Mouse (Mus musculus): ENCODE data around the gene Efs.

Gene Efs

DNA sequence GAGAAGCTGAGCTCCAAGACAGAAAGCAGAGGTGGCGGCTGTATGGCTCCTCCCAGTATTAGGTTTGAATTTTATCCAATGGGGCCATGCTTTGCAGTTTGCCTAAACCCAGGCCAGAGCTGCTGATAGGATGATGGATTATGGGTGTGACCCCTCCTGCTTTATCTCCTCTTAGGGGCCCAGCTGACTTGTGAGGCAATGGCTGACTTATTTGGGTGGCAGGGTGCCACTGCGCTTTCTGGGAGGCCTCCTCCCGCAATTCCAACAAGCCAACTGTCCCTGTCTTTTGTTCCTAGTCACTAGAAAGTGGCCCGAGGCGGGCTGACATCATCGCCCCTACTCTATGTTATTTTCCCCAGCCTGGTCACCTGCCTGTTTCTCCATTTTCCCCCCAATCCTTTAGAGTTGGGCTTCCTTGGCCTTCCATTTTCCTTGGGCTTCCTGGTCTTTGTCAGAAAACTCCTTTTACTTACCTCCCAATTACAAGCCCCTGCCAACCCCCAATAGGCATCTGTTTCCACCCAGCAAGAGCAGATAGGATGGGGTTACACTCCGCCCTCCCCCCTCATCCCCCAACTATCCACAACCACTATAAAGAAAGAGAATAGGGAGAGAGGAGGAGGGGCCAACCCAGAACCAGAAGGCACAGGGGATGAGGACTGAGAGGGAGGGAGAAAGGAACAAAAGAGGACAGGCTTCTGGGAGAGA, 1.1 kb downstream of the Efs start:
- DNase-seq (ENCODE audit: low spot score in 2 of 2) = peak; percentile 70 to 79

DNA sequence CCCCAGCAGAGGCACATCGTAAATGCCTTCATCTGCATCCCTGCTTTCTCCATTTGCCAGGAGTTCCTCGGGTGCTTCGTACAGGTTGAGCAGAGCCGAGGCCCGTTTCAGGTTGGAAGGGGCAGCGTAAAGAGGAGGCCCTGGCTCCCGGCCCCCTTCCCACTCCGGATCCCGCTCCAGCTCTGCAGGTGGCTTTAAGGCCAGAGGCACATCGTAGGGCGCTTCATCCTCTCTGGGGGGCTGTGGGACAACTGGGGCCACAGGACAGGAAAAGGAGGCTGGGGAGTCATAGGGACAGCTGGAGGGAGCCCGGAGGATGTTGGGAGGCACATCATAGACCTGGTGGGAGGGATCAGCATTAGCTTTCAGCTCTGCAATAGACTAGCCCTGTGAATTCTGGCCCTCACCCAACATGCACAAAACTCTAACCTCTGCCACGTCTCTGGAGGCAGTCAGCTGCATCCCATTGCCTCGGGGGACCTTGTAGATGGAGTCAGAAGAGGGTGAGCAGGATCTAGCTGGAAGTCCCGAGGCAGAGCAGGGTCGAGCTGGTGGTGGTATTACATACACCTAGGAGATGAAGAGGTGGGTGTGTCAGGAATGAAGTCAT, 5.7 kb downstream of the Efs start:
- DNase-seq (ENCODE audit: low spot score in 2 of 2) = no peak

DNA sequence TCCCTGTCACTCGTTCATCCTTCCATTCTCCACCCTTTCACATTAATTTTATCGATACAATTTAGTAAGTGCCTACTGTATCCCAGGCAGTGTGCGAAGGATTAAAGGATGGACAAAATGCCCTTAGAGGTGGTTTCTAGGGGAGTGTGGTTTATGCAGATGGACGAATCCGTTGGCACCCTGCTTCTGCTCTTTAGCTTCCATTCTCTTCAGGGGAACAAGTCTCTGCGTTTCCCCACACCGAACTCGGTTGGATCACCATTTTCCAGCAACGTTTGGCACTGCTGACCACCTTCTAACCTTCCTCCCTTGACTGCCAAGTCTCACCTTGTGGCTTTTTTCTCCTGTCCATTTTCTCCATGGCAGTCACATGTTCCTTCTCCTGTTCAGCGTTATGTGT, 12.6 kb downstream of the Efs start:
- no peak for DNase-seq (ENCODE audit: low spot score in 2 of 2)

DNA sequence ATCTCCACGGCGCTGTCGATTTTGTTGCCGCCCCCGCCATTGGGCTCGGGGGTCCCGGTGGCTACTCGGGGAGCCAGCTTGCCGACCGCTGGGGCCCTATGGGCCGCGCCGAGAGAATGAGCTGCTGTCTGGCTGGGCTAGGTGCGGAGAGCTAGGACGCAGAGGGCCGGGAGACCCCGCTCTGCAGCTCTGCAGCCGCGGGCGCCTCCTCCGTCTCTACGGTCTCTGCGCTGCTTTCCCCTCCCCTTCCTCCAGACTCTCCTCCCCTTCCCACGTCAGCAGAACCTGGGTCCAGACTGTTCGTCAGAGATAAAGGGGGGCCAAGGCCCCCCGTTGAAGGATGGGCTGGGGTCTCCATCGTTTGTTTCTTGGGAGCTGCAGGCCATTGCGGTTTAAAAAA, 13.0 kb downstream of the Efs start, which contains the start of gene Slc22a17:
Gene Slc22a17, minus strand, starts transcription at position 247 of the 400 bp plus-strand sequence.
- DNase-seq (ENCODE audit: low spot score in 2 of 2) = peak in 1 of 2 experiments; percentile 68

DNA sequence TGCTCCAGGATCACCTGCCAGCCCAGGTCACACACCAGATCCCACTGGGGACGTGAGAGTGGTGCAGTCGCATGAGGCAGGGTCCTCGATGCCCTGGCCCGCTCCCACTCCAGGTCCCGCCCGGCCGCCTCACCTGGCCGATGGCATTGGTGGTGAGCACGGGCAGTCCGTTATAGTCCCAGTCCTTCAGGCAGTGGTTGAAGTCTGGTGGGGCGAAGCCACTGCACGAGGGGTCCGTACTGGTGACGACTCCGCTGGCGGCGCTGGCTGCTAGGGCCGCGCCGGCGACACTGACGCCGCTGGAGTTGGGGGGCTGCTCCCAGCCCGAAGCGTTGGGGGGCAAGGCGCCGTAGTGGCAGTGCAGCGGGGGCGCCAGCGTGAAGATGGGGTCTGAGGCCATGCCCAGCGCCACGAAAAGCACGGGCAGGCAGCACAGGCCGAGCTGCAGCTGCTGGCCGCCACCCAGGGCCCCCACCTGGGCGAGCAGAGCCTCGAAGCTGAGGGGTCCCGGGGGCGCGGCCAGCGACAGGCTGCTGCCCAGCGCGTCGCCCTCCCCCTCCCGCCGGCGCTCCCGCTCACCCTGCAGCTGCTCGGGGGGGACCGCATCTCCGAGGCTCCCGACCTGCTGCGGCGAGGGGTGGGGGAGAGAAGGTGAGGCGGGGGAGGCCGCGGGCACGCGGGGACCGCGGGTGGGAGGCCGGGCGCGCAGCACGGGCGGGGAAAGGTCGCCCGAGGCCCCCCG, 13.6 kb downstream of the Efs start:
- no peak for DNase-seq (ENCODE audit: low spot score in 2 of 2)

DNA sequence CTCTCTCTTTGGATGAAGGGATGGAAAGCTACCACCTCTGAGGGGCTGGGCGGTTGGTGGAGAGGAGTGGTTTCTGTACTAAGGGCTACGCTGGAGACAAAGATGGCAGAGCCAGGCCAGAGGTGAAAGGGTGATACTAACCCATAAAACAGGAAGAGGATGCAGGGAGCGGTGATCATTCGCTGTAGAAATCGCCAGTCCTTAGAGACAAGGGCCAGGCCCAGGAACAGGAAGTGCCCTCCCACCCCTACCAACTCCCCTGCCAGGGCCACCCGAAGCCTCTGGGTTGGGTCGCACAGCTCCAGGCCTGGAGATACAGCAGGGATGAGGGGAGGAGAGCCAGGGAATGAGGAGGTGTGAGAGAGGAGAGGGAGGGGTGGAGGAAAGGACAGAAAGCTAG, 17.2 kb downstream of the Efs start:
- no peak for DNase-seq (ENCODE audit: low spot score in 2 of 2)

DNA sequence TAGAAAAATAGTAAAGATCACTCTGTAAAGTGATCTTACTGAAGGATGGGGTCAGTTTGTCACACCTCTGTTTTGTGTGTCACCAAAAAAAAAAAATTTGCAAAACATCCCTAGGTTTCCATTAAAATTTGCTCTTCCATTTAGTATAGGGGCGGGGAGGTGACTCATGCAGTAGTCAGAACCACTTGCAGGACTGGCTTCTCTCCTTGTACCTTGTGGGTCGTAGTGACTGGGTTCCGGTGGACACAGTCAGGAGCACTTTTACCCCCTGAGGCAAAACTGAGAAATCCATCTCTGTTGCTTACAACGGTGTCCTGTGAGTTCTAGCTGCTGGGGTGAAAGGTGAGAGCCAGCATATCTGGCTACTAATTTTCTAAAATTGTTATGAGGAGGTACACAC, 22.3 kb downstream of the Efs start:
- no peak for DNase-seq (ENCODE audit: low spot score in 2 of 2)

DNA sequence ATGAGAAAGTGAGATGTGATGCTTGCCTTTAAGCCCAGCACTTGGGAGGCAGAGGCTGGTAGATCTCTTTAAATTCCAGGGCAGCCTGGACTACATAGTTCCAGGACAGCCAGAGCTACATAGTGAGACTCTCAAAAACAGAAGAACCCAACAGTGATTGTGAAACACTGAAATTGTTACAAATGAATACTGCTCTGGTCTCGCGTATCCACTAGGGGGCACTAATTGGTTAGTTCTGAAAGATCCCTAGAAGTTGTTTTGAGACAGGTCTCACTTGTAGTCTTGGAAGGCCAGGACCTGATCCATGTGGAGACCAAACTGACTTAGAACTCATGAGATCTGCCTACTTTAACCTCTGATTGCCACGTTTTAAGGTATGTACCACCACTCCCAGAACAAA, 25.5 kb downstream of the Efs start:
- peak in 1 of 2 experiments; percentile 42 for DNase-seq (ENCODE audit: low spot score in 2 of 2)

DNA sequence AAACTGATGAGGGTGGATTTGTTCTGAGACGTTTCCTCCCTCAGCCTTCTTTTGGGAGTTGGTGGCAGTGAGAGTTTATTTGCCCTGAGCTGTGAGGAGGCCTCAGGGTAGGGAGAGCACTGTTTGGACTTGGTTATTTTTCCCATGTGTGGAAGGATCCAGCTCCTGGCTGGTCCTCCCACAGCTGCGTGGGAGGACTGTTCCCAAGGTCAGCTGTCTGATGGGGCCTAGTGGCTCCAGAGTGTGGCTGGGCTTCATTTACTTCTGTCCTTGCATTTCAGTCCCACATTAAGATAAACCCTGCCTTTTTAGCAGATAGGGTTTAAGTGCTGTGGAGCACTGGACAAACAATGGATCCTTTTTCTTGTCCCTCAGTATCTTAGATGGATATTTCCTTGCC, 28.5 kb downstream of the Efs start:
- no peak for DNase-seq (ENCODE audit: low spot score in 2 of 2)

DNA sequence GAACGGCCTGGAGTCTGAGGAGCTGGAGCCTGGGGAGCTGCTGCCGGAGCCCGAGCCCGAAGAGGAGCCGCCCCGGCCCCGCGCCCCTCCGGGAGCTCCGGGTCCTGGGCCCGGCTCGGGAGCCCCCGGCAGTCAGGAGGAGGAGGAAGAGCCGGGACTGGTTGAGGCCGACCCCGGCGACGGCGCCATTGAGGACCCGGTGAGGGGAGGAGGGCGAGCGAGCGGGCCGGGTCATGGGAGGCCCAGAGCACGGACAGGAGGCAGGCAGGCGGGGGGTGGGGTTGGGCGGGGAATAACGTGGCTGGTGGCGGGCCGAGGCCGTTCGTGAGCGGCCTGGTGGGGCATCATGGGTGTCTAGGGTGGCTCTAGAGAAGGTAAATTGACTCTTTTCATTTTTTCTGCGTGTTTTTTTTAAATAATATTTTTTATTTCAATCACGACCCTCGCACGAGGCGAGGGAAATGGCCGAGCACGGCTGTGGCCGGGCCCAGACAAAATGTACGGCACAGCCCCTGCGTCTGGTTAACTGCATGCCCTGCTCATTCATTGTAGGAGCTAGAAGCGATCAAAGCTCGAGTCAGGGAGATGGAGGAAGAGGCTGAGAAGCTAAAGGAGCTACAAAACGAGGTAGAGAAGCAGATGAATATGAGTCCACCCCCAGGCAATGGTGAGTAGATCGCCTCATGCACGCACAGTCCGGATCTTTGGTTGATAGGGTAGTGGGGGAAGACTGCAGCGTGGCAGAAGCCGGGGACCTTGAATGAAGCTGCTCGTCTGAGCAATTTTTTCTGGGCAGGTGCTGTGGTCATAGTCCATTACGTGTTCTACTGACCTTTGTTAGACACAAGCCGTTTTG, 31.4 kb downstream of the Efs start:
- DNase-seq (ENCODE audit: low spot score in 2 of 2) = peak; percentile 68 to 72

DNA sequence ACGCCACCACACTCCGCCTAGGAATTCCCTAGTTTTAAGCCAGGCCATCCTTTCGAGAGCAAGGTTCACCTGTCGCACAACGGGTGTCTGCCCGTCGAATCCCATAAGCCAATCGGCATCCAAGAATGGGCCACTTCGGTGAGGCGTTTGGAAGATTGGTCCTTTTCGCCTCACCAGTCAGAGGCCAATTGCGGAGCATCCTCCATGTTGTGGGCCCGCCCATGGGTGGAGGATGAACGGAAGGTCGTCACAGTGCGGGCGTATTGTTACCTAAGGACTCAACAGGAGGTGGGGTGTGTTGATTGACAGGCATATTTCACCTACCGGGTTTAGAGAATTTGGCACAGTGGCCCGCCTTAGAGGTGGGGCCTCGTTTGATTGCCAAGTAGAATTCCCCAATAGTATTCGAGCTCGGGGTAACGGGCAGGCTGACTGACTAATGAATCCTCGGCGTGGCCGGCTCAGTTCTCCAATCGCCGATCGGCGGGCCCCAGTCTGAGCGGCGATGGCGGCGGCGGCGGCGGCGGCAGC, 32.2 kb downstream of the Efs start:
- DNase-seq (ENCODE audit: low spot score in 2 of 2) = peak; percentile 94 to 98

DNA sequence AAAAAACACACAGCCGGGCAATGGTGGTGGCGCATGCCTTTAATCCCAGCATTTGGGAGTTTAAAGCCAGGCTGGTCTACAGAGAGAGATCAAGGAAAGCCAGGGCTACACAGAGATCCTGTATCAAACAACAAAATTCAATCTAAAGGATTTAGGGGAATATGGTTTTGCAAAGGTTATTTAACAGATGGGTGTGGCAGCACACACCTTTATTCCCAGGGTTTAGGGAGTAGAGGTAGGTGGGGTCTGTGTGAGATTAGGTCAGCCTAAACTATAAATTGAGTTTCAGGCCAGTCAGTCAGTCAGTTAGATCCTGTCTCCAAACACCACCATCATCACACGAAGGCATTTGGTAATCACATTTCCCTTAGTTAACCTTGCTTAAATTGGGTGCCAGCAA, 33.7 kb downstream of the Efs start, which contains the start of gene Pabpn1:
Gene Pabpn1, plus strand, starts transcription at position 301 of the 400 bp plus-strand sequence.
- no peak for DNase-seq (ENCODE audit: low spot score in 2 of 2)

DNA sequence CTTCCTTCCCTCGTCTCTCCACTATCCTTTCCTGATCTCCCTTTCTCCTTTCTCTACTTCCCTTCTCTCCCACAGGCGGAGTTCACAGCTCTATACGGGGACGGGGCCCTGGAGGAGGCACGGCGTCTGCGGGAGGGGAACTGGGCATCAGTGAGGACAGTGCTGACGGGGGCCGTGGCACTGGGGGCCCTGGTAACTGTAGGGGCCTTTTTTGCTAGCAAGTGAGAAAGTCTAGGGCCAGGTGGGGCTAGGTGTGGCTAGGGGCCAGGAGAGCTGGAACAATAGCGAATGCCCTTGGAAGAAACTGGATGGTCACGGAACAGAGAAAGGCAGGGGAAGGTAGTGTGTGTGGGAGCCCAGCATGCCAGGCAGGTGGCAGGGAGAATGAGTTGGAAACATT, 40.6 kb downstream of the Efs start:
- no peak for DNase-seq (ENCODE audit: low spot score in 2 of 2)

DNA sequence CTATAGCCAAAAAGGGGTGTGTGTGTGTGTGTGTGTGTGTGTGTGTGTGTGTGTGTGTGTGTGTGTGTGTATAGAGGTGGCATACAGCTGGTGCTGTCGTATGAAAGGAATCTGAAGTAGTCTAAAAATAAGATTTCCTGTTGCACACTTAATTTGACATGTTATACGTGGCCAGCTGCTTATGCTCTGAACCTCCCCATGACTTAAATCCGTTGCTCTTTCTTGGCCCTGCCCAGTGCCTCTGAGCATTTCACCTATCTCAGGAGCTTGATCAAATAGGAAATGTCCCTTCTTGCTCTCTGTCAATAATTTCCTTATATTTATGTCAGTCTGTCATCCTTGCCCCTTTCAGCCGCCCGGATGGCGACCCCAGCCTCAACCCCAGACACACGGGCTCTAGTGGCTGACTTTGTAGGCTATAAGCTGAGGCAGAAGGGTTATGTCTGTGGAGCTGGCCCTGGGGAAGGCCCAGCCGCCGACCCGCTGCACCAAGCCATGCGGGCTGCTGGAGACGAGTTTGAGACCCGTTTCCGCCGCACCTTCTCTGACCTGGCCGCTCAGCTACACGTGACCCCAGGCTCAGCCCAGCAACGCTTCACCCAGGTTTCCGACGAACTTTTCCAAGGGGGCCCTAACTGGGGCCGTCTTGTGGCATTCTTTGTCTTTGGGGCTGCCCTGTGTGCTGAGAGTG, 41.8 kb downstream of the Efs start:
- DNase-seq (ENCODE audit: low spot score in 2 of 2) = no peak

DNA sequence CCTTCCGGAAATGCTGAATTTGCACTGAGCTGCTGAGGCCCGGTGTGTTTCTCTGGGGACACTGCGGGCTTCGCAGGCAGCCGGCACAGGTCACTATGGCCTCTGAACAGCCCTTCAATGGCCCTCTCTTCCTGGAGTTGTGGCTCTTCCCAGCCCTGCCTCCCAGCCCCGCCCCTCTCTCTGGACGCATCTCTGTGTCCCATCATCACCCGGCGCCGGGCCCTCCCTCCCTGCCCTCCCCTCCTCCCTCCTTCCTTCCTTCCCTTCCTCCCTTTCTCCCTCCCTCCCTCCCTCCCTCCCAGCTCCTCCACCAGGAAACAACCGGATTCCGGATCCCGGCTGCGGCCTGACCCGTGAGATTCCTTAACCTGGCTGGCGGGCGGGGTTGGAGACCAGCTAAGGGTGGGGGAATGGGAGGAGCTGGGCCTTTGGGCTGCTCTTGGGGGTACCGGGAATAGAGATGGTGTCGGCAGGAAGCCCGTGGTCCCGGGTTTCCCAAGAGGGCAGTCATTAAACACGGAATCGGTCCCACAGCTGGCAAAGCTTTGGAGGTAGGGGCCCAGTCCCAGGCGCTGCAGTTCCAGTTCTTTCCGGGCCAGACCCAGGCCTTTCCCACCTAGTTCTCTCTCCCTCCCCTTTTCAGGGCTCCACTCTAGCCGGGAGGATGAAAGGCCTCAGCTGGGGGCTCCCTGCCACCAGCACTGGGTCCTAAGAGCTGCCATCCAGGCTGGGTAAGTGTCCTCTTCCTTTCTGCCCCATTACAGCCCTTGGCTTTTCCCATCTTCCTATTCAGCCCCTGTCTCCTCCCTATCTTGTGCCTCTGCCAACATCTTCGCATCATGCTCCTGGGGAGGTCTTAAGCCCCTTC, 42.5 kb downstream of the Efs start, which contains the start of the genes Bcl2l2 and Gm20521:
Gene Bcl2l2, plus strand, starts transcription at position 224 of the 868 bp plus-strand sequence.
Gene Gm20521, plus strand, starts transcription at position 288 of the 868 bp plus-strand sequence.
- peak; percentile 77 to 88 for DNase-seq (ENCODE audit: low spot score in 2 of 2)

DNA sequence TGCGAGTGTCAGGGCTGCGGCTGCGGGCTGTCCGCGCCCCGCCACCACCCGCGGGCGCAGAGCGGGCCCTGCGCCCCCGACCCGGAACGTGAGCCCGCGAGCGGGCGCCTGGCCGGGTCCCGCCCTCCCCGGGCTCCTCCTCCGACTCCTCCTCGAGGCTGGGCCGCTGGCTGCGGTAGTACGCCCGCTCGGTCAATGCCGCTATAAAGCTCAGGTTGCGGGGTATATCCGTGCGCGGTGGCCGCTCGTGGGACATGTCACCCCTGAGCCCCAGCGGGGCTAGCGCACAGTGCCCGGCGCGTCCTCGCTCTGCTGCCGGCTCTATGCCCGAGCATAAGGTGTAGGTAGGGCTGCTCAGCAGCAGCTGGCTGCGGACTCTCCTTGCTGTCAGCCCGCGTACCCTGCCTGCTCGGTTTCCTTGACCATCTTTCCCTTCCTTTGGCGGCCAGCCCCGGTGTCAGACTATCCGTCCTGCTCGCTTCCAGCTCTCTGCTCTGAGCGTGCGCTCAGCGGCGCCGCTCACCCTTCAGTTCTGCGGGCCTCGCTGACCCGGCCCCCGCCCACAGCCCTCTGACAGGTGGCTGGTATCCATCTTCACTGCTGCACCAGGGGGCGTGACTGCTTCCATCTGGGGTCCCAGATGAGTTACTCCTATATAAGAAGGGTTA, 48.7 kb downstream of the Efs start, which contains the start of gene Ppp1r3e:
Gene Ppp1r3e, minus strand, starts transcription at position 503 of the 668 bp plus-strand sequence.
- peak in 1 of 2 experiments; percentile 62 for DNase-seq (ENCODE audit: low spot score in 2 of 2)

DNA sequence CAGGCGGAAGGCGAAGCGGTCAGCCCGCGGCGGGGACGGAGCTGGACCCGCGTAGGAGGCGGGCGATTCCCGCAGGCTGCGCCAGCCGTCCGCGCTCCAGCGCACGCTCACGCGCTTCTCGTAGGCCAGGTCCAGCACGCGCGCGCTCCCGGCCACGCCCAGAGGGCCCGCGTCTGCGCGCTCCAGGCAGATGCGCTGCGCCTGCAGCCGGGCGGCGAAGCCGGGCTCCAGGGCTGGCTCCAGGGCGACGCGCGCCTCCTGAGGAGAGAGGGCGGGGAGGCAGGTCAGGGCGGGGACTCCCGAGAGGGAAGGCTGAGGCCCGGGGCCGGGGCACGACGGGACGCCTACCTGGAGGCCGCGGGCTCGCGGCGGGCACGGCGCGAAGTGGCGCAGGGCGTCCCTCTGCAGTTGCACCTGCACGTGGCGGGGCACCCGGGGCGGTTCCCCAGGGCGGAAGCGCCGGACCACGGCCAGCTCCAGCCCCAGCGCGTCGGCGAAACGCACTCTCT, 49.3 kb downstream of the Efs start:
- DNase-seq (ENCODE audit: low spot score in 2 of 2) = peak; percentile 87 to 88

DNA sequence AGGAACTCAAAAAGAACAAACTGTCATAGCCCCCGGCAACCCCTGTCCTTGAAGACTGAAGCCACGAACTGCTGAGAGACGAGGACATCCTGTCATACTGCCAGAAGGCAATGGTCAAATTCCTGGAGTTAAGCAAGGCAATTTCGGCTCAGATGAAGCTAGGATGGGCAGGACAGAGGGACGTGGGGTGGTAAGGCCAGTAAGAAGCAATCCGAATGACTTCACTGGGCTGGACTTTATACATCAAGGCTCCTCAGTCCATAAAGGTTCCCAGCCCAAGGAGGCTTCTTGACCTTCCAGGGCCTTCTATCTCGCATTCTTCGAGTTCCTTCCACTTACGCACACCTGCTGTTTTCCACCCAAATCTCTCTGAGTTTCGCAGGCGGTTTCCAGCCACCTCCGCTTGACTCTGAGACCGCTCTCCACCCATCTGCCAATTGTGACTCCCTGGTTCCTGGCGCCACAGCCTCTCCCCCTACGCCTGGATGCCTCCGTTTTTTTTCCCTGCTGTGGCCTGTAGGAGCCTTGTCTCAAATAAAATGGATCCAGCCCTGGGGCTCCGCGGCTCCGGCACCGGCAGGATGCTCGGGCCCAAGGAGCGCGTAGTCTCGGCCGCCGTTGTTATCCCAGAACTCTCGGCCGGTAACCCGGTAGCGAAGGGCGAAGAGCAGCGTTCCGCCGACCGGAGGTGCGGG, 49.9 kb downstream of the Efs start:
- DNase-seq (ENCODE audit: low spot score in 2 of 2) = no peak
